Mouse (Mus musculus) 3134 (cell line): Measurements from ENCODE around the gene Olfr652.
A peak's percentile ranks its signal among the peaks of the same experiment; 100 is the strongest.

ENCODE experiments used
- DNase-seq: peaks from one replicate; pipeline ENCODE4 v3.0.0-alpha.2; 2011; ENCODE audit warnings: low spot score; ENCODE audit not compliant: insufficient read length; ENCODE audit errors: extremely low read depth

The Olfr652 gene

DNA sequence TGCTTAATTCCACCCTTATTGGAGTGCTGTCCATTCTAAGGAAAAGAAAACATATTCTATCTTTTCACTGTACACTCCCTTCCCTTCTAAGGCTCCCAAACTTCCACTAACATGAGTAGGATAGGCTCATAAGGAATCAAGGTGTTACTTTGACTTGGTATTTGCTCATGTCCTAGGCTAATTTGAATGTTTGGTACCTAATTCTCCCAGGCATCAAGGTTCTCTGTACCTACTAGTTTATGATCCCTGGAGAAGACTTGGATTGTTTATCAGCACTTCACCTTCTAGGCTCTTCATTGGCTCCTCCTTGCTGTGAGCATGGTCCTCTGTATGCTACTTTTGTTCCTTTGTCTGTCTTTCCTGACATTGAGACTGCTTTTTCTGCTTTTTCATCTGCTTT lies at the start of gene Olfr652:
TSS of gene Olfr652 (plus strand) at position 301 of the 400 bp plus-strand sequence.
- DNase-seq: no peak

DNA sequence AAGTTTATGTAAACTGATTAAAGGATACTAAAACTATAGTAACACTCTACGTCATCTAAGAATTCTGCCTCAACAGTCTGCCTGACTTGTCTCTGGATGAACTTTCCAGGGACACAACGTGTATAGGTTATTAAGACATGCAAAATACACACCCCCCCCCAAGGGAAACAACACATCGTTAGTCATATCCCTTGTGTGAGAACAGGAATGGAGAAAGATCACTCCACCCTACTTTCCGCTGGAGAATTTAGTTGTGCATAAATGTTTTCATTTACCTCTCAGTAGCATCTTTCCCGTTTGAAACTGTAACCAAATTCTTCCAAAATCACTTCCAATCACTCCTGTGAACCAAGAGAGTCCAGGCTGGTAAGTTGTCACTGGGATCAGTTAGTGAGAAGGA lies 10.9 kb upstream of the Olfr652 start, which contains the start of gene Olfr651:
TSS of gene Olfr651 (plus strand) at position 301 of the 400 bp plus-strand sequence.
- DNase-seq: no peak

DNA sequence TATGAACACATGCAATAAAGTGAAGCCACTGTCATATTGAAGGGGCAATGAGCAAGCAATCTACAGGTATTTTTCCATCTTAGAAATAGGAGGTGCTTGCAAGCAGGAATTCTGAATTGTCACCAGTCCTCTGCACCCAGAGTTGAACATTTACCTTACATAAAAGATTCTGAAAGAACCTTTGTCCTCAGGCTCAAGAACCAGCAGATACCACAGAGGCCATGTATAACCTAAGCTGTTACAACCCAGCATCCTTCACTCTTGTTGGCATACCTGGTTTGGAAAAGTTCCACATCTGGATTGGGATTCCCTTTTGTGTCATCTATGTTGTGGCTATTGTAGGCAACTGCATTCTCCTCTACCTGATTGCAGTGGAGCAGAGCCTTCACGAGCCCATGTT lies 8.0 kb upstream of the Olfr652 start:
- no peak for DNase-seq

DNA sequence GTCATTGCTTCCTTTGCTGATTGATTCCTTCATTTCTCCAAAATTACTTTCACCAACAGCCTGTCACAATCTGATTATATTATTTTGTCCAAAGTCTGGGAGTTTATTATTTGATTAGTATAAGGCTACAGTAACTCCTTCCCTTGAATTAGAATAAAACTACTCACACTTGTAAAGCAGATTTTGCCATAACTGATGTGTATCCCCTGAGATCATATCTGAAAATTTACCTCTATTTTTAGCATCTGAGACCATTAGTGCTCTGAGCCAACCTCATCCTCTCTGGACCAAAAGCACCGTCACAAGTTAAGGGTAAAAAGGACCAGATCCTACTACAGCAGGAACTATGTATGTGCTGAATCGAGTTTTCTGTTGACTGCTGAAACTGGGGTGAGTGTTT lies 16.3 kb downstream of the Olfr652 start, which contains the start of gene Olfr653:
TSS of gene Olfr653 (plus strand) at position 301 of the 400 bp plus-strand sequence.
- DNase-seq: no peak

GRCm38 (mm10) chr7:104580846-104581245 lies 20.1 kb downstream of the Olfr652 start:
- no peak for DNase-seq

GRCm38 (mm10) chr7:104581429-104581828 lies 20.7 kb downstream of the Olfr652 start:
- DNase-seq: no peak

DNA sequence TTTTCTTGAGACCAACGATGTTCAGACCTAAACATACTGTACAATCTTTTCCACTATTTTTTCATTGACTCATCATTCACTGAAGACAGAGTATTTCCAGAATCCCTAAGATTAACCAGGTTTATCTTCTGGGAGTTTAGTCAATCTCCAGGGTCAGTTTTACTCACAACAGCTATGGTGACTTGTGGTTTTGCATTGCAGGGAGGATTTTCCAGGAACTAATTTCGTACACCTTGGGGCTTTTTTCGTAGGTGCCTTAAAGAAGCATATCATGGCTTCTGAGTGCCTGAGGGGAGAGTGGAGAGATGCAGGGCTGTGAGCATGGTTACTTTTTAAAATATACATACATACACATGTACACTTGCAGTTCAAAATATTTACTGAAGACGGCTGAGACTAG lies 26.0 kb downstream of the Olfr652 start, which contains the start of gene Olfr654:
TSS of gene Olfr654 (plus strand) at position 301 of the 400 bp plus-strand sequence.
- DNase-seq: no peak

DNA sequence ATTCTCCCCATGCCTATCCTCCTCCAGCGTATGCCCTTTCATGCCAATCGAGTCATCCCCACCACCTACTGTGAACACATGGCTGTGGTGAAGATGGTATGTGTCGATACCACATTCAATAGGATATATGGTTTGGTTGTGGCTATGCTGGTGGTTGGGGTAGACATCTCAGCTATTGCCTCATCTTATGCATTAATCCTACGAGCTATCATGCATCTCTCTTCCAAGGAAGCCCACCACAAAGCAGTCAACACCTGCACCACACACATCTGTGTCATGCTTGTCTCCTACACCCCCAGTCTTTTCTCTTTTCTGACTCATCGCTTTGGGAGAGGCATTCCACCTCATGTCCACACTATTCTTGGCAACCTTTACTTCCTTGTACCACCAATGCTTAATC lies 27.6 kb downstream of the Olfr652 start:
- DNase-seq: peak; percentile 49

GRCm38 (mm10) chr7:104601679-104602078 lies 41.0 kb downstream of the Olfr652 start, which contains the start of gene Olfr655:
Gene Olfr655 (minus strand): TSS chr7:104601779.
- DNase-seq: no peak

DNA sequence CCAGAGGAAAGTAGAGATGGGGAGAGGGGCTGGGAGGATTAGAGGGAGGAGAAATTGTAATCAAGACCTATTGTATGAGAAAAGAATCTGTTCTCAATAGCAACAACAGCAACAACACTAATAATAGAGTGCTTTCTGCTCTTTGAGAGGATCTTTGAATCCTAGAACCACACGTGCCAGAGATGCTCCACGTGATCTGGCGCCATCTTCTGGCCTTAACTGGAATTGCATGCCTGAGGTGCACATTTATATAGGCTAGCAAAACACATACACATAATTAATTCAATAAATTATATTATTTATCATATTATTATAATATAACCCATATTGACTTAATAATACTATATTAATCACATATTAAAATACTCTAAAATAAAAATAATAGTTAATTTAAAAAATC lies 42.5 kb downstream of the Olfr652 start:
- peak; percentile 3 for DNase-seq

GRCm38 (mm10) chr7:104604727-104605126 lies 44.0 kb downstream of the Olfr652 start:
- DNase-seq: no peak

DNA sequence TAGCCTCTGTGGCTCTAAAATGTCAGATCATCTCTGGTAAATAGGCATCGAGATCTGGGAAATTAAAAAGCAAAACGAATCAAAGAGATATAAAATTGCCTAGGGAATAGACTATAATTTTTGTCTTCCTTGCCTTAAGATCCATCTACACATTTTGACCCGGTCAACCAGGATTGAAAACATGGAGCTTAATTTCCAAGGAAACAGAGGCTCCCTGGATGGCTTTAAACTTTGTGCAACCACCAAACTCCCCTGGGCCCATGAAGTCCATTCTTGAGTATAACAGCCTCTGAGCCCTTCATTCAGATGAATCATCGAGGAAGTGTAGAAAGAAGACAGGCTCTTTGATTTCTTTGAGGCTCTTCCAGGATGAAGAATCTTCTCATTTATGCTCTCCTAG lies 53.0 kb downstream of the Olfr652 start, which contains the start of gene Olfr656:
TSS of gene Olfr656 (plus strand) at position 301 of the 400 bp plus-strand sequence.
- DNase-seq: no peak
